Mouse (Mus musculus): Measurements from ENCODE around the gene Fh1.

Fh1 gene

DNA sequence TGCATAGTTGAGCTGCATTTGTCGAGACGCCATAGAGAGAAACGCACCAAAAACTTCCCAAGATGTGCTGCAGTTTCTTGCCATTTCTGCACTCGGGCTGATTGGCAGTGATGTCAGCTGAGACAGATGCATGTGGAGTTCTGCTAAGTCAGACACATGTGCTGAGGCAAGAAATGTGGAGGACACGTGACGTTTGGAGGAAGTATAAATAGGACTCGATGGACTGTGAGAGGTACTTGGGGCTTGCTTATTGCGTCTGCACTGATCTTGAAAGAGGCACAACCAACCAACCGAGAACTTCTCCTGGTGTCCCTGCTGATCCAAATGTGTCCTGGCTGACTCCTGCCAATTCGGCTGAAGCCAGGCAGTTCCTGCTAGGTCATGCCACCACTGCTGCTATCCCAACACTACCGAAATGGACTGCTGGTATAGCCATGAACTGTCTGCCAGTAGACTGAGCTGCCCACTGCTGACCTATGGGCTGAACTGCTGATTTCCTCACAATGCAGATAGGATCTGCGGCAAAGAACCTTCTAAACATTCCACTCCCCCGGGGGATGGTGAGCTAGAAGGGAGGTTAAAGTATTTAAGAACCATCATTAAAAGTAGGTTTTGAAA, 5.5 kb downstream of the Fh1 start, which contains the start of gene Kmo:
Gene Kmo, plus strand, starts transcription at position 568 of the 618 bp plus-strand sequence.
- no peak for DNase-seq (ENCODE audit: low spot score)

DNA sequence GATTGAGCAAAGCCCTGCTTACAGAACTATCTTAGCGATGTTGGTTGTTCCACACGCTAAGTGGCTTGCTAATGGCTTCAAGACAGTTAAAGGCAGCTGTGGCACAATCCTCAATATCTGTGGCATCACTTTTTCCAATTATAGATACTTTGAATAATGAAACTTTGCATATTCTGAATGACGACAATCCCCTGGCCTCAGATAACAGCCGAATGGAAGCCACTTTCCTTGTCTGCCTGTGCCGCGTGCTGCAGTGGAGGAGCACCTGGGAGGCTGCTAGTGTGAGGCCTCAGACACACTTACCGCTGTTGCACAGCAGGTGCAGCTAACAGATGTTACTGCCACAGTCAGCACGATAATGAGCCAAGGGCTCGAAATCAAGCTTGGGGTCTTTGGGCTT, 10.4 kb downstream of the Fh1 start:
- no peak for DNase-seq (ENCODE audit: low spot score)

DNA sequence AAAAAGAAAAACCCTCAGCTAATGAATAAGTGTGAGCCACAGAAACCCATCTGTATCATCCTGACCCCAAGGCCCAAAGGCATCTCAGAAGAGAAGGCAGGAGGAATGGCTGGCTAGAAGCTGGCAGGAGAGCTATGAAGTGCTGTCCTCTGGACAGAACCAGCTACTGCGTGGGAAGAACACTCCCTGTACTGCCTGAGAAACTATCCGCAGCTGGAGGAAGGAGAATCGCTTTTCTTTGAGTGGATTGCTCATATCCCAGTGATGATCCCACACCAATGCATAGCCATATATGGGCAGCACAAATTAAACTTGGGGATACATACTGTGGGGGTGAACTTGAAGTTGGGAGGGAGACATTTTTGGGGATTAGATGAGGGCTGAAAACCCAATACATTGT, 16.7 kb downstream of the Fh1 start:
- no peak for DNase-seq (ENCODE audit: low spot score)

DNA sequence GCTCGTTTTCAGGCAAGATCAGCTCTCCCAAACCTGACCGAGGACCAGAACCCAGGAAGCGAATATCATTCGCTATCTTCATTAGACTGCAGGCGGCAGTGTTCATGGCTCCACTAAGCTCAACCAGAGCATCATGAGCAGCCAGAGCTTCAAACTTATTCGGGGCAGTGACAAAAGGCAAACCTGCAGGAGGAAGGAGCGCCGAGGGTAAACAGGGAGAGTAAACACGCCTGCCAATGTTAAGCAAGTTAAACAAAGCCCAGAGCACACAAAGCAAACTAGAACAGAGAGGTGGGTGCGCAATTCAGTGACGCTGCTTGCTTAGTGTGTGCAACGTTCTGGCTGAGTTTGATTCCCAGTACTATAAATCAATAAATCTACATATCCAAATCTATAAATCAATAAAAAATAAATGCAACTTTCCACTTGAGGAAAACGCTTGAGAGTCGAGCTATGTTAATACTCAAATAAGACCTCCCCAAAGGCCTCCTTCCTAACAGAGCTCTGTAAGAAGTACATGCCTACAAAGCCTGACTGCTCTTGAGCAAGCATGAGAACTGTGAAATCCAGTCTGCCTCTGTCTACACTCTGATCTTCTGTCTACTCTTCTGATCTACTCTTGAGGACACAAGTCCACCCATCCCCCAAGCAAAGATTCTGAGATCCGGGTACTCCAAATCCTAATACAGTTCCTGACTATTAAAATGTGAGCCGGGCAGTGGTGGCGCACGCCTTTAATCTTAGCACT, 17.4 kb downstream of the Fh1 start:
- no peak for DNase-seq (ENCODE audit: low spot score)

DNA sequence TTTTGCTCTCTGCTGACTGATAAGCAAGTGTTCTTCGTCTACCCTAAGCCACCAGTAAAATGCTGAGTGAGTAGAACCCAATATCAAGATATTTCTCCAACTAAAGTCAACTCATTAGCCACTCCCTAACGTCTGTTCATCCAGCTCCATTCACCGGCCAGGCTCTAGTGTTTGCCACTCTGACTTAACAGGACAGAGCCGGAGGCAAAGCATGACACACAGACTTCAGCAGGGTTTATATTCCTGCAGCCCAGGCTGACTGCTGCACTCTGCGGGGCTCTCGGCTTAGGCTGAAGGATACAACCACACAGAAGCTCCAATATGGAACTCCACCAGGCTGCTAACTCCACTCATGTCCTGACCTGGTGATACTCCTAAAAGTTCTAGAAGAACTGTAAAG, 18.1 kb downstream of the Fh1 start:
- no peak for DNase-seq (ENCODE audit: low spot score)

DNA sequence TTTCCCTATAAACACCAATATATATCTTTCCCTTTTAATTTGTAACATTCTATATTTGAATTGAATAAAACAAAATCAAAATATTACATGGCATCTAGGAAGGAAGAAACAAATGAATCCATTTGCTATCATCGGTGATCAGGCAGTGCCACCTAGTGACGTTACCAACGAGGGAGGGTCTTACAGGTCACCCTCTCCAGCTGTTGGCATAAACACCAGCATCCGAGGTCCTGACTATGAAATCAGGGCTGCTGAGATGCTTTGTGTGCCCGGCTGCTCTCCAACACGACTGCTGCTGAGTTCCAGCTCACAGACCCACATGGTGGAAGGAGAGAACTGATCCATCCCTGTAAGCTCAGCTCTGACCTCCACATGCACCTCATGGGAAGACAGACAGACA, 22.0 kb downstream of the Fh1 start:
- peak; percentile 51 for DNase-seq (ENCODE audit: low spot score)

DNA sequence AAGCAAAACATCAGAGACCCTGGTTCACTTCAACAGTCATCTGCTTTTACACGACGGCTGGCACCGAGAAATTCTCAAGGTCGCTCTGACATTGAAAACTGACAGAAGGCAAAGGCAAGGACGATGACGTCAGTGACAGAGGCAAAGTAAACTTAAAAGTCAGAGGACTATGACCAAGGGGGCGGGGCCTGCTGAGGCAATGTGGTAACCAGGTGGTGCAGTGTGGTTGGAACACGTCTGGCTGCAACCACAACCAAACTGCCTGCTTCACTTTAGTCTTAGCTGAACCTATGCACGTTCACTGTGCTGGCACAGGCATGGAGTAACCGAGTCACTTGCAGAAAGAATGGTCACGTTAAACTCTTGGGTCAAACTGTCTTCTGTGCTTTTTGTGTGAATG, 23.2 kb downstream of the Fh1 start:
- DNase-seq (ENCODE audit: low spot score), result no peak

DNA sequence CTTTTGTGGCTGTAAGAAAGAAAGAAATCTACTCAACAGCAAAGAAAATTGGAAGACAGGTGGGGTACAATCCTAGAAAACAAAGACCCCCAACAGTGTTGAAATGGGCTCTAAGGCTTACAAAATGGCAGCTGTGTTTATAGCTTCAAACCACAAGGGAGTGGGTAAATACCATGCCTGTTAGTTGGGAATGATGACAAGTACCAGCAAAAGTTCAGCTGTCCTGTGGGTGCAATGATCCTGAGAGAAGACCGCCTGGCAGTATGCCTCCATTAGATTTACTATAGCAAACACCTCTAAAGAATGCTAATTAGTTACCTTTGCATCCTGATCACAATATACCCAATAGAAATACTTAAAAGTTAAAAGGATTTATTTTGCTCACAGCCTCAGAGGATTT, 32.6 kb downstream of the Fh1 start:
- DNase-seq (ENCODE audit: low spot score), result no peak

DNA sequence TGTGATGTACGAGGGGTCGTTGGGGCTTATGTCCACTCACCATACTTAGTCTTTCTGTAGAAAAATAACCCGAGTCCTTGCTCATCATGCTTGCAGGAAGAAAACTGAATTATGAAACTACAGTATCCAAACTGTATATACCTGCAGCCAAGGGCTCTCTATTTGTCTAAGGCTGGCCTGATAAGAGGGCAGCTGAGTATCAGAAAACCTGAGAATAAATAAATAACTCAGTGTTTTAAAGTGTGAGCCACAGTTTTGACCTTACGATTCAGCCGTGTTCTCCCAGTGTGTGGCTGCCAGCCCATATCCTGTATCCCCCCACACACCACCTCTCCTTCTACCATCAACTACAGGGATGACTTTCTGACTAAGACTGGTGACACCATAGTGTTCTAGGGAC, 38.8 kb downstream of the Fh1 start:
- no peak for DNase-seq (ENCODE audit: low spot score)

DNA sequence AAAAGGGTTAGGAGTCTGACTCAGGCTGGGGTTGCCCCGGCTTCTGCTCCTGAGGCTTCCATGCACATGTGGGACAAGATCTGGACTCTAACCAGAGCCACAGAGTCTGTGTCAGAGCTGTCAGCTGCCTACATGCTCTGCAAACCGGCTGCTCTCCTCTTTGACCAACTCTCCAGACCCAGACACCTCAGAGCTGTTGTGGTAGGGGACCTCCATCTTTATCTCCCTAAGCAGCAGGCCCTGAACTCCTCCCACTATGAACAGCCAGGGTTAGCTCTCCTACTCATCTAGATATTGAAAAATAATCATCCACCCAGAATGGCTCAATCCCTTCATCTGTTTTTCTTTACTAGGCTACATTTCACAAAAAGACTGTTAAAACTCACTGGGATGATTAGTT, 40.2 kb downstream of the Fh1 start:
- DNase-seq (ENCODE audit: low spot score), result no peak

DNA sequence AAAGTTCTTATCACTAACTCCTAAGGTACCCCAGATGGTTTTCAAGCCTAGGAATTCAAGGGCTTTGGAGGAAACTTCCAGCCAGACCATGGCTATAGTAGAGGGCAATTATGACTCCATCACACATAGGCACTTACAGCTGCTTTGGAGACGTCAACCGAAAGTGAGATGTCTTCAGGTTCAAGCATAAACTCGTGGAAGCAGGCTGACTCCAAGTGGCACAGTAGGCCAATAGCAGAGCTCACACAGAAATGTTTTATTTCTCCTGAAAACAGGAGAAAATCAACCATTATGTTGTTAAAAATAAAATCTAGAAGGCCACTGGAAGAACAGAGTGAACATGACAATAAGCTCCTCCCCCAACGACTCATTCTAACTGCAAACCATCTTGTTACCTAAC, 42.6 kb downstream of the Fh1 start:
- no peak for DNase-seq (ENCODE audit: low spot score)

DNA sequence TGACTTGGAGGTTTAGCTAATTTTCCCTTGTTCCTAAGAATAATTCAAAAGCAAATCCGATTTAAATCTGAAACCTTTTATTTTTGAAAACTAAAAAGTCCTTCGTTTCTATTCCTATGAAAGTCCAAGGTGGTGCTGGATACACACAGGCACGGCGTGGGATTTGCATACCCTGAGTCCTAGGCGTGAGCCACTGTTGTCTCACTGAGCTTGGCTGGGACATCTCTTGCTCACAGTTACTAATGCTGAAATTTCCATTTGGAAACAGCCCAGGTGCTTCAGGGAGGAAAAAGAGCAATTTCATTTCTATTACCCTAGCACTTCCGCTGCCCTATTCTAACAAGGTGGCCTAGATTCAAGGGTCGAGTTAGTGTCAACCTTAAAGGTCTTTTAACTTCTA, 45.1 kb downstream of the Fh1 start:
- DNase-seq (ENCODE audit: low spot score), result no peak

DNA sequence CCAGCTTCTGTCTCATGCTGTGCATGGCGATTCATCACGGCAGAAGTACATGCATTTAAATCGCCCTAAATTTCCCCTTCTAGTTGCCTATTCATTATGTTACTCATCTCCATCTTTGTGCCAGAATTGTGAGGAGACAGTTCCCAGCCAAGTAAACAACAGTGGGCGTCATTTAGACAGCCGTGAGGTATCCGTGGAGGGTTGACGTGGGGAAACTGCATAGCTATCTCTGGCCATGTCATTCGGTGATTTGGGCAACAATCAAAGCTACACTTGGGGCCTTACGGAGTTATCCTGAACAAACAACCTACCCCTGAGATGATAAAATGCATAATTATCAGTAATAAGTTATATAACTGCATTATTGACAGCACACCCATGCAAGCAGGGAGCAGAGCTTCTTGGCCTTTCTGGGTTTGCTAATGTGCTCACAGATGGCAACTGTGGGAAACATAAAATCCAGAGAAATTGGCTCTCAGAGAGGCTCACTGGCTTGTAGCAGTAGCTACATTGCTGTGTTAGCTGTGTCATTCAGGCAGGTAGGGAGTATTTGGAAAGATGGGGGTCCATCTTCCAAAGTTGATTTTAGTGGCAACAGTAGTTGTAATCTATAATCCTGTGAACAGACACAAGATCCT, 45.7 kb downstream of the Fh1 start:
- DNase-seq (ENCODE audit: low spot score), result no peak

DNA sequence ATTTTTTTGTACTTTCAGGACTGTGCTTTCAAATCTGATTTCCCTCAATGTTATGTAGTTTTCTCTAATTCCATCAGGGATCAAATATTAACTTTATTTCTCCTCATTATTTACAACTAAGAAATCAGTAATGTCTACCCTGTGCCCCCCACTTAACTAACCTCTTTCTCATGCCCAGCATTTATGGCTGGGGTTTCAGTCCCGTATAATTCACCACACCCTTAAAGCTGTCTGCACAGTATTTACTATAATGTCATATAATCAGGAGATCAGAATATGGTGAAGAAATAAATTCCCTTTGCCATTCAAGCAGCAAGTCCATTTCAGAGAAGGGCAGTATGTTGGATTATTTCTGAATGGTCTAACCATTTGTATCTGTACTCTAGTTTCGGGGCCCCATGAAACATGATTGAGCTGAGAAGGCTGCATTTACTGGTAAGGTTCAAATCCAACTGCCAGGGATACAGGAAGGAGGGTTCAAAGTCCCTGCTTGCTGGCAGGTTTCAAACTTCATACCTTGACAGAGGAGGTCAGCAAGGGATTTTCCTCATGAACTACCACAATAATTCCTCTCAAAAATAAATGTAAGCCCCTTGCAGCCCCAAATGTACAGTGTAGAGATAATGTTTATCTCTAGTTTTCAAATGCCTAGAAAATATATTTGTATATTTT, 46.9 kb downstream of the Fh1 start:
- no peak for DNase-seq (ENCODE audit: low spot score)

DNA sequence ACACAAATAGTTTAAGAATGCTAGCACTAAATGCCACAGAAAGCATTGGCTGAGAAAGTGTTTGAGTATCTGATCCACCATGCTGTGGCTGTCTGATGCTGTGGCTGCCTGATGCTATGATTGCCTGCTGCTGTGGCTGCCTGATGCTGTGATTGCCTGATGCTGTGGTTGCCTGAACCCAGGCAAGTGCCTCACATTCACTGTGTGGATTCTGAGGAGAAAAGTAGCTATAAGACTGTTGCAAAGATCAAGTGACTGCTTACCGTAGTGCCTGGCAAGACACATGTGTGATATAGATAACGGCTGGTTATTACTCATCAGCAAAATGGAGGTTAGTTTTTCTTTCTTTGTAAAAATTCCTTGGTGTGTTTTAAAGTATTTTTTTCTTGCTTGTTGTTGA, 51.3 kb downstream of the Fh1 start:
- no peak for DNase-seq (ENCODE audit: low spot score)

DNA sequence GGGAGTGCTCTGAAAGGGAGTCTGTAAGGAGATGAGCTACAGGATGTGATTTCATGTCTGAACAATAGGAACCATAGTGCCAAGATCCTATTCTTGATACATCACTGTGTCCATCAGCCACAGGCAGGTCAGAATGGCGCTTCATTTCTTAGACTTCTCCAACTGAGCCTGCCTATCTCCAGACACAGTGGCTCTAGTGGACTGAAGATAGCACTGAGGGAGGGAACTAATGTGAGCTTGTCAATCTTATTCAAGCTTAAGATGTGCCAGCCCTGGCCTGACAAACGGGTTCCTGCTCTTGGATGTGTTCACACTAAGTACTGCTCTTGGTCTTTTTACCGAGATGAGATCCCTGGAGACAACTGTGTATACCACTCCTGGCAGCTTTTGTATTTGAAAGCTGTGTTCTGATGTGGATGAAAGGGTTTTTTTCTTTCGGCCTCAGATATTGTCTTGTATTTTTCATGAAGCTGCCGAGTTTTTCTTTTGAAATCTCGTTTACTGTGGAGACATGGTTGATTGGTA, 59.8 kb downstream of the Fh1 start:
- no peak for DNase-seq (ENCODE audit: low spot score)

DNA sequence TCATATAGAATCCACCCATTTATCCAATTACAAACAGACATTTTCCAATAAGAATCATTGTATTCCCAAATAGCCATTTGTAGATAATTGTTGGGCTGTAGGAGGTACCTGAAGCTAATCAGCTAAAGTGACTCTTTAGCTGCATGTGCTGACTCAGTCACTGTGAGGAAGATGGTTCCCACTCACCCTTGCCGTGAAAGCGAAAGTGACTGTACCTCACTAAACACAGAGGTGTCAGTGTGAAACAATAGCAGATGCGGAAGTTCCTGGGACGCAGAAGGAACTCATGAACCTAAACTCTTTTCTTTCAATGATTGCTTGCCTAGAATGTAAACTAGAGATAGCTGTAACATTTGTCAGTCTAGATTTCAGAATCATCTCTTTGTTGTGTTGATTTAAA, 61.1 kb downstream of the Fh1 start:
- no peak for DNase-seq (ENCODE audit: low spot score)

DNA sequence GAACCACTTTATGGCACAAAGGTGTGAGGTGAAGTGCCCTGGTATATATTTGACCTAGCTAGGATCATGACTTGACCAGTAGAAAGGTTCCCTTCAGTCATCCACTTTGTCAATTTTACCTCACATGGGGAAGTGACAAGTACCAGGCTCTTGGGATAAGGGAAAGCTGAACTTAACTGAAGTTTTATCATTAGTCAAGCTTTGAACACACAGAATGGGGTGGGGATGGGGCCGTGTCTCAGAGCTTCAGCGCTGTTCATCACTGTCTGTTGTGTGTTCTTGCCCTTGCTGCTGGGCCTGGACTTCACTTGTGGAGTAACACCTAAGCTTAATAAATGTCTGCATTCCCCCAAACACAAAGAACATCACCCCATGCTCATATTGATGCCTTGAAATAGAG, 63.1 kb downstream of the Fh1 start:
- DNase-seq (ENCODE audit: low spot score), result no peak

DNA sequence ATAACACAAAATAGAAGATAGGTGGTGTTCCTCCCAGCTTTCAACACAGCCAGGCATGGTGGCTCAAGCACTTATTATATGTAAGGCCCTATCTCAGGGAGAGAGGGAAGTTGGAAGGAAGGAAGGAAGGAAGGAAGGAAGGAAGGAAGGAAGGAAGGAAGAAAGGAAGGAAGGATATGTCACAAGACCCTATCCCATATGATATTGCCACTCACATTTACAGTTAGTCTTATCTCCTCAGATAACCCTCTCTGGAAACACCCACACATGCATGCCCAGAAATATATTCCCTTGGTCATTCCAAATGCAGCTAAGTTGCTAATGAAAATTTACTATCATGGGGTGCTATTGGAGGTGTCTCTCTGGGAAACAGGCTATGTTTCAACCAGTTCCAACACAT, 63.6 kb downstream of the Fh1 start:
- DNase-seq (ENCODE audit: low spot score), result no peak

DNA sequence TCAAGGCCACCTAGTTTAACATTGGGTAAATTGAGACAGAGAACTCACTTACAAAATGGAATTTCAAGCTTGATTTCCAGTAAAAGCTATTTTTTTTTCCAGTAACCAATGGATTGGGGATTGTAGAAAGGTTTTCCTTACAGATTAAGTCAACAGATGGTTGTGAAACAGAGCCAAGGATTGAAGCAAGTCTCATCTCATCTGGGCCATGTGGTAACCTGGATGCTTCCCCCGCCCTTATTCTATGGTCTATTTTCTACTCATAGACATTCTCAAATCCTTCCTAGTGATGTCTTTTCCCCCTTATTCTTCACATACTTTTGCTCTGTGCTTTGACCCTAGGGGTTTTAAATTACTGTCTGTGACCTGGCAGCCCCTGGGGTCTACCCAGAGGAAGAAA, 70.8 kb downstream of the Fh1 start:
- no peak for DNase-seq (ENCODE audit: low spot score)

DNA sequence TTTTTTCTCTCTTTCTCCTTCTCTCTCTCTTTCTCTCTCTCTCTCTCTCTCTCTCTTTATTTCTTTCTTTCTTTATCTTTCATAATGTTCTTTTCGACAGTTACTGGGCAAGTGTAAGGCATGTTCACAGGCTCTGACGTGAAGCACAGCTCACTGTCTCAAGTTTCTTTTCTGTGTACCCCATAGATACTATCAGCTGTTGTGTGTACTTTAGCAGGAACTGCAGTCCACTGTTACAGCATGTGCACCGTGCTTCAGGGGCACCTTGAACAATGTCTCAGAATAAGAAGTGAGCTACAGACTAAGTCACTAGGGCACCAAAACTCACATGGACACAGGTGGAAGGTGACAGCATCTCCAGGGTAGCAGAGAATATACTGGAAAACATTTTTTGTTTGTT, 73.0 kb downstream of the Fh1 start:
- no peak for DNase-seq (ENCODE audit: low spot score)

DNA sequence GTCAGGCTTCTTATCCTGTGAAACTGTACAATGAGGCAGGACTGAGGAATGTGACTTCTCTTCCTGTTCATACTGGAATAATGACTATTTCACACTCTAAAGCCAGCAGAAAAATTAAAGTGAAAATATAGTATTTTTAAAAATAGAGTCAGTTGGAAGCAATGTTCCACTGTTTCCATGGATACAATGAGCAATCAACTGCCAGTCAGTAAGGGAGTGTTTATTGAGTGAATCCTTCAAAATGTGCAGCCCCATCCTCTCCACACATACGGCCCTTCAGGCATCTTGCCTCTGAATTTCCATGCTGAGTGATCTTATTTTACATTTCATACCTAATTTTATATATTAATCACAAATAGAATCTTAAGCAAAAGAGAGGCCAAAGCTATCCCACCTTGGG, 74.8 kb downstream of the Fh1 start:
- DNase-seq (ENCODE audit: low spot score), result no peak

Data from retina, embryonic 14.5 days (tissue).